Mouse (Mus musculus) mouse trophoblast stem cell (cell line): ENCODE measurements around the gene Dnajb8.

Source experiments
- in situ Hi-C, 2 experiments: fragments of 300-500 bp; cut with MseI, MboI; formaldehyde crosslinking; loops; 2 replicates in 1 of 2; 3 replicates in 1 of 2; pipeline ENCODE4 v1.15.1; 2025

The Dnajb8 gene

DNA sequence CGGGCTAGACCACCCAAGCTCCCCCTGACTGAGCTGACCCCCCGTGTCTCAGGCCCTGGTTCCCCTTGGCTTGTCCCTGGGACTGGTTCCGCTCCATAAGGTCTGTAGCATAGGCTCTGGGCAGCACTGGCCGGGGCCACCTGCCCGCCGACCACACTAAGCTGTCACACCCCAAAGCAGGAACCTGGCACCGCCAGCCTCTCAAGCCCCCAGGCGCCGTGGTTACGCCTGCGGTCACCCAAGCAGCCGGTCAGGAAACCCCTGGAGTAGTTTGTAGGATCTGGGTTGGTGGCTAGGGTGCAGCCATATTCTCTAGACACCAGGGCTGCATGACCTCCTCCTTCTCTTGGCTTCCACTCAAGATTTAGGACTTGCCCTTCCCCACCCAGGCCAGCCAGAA lies 7.2 kb downstream of the Dnajb8 start:
- in situ Hi-C loops, result no loop called here

DNA sequence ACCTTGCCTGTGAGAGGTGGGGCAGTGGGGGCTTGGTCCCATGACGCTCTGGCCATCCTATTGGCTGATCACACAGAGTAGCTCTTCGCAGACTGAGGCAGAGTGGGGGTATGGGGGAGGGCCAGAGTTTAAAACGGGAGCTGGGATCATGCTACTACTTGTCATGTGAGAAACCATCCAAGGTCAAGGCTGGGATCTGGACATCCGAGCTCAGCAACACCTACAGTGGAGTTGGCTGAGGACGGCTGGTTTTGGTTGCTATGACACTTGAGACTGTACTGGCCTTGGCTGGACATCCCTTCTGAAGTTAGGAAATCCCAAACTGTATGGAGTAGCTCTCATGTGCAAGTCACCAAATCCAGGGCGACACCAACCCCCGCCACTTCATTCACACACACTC lies 9.8 kb downstream of the Dnajb8 start:
- in situ Hi-C loops, result no loop called here

DNA sequence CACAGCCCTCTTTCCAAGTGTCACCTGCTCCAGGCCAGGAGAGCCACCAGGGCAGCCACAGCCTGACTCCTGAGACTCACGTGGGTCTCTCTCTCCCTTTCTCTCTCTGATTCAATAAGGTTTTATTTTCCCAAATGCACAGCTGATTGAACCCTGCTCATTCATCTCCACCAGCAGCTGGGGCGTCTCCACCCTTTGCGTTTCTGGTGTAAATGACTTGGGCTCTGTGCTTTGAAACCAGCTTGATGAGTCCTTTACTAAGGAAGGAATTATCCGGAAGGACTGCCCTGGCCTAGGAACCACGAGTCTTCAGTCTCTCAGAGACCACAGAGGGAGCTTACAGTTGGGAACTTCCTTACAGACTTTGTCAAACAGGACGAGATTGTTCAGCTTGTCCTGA lies 10.2 kb downstream of the Dnajb8 start:
- in situ Hi-C loops, result no loop called here

DNA sequence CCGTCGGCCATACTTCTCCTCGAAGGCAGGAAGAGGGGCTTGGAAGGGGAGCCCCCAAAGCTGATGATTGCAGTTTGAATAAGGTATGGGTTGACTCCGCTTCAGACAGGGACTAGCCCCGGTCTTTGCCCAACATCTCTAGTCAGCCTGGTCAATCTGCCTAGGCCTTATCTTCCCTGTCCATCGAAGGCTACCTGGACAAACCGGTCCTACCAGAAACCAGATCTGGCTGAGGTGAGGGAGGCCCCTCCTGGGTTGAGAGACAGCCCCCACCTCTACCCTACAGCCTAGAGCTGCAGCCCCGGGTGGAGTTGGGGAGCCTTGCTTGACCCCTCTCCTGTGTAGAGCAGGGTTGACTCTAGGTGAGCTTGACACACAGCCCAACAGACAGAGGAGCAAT lies 11.9 kb downstream of the Dnajb8 start:
- in situ Hi-C loops, result no loop called here

DNA sequence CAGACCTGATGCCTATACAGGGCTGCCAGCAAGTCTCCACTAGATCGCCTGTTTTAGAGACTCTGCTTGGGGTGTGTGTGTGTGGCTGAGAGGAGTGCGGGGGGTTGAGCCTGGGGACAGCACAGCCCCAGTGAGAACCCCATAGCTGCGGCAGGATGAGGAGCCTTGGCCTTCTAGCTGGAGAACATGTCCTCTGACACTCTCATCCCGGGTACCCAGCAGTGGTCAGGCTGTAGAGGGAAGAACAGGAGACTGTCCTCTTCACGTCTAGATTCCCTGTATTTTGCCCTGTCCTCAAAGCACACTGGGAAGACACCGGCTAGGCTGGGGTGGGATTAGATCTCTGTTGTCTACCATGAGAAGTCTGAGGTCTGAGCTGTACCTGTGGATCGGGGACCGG lies 13.4 kb downstream of the Dnajb8 start:
- in situ Hi-C loops, result no loop called here

DNA sequence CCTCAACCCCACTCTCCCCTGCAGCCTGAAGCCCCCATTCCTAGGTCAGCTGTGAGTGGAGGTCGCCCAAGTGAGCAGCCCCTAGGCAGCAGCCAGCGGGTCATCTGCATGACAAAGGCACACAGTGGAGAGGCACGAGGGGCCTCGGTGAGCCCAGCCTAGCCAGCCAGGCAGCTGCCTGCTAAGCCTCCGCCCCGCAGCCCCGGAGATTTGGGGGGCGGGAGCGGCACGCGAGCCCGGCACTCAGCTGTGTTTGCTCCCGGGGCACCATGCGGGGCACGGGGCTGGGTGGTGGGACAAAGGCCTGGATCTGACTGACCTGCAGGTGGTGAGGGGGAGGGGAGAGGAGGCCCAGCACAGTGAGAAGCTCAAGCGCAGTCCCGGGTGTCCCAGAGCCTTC lies 13.9 kb downstream of the Dnajb8 start:
- in situ Hi-C loops, result no loop called here

DNA sequence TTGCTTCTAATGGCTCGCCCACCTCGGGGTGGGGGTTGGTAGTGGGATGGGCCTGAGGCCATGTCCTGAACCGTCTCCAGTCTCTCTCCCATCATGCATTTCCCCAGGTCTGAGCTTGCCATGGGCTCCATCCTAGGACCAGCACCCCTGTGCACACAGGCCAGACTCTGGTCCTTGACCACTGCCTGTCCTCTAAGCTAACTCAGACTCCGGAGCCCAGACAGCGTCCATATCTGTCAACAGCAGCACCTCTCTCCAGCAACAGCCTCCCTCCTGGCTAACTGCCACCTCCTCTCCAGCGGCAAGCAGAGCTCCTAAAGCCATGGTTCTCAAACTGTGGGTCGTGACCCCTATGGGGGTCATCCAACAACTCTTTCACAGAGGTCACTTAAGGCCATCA lies 14.4 kb downstream of the Dnajb8 start:
- in situ Hi-C loops, result no loop called here

DNA sequence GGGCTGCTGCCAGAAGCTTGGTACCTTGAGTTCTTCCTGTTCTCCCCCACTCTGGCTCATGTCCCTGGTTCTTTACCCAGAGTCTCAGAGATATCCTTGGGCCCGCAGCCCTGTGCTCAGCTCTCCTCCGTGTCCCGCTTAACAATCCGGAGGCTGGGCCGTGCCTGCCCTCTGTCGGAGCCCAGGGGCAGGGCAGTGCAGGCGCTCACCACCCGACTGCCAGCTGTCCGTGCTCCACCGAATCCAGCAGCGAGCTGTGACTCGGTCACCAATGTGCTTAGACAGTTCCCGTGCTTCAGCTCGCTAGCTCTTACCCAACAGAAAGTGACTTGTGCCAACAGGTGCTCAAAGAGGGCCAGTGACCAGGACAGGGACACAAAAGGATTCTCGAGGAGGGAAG lies 20.5 kb downstream of the Dnajb8 start:
- in situ Hi-C loops, result no loop called here

DNA sequence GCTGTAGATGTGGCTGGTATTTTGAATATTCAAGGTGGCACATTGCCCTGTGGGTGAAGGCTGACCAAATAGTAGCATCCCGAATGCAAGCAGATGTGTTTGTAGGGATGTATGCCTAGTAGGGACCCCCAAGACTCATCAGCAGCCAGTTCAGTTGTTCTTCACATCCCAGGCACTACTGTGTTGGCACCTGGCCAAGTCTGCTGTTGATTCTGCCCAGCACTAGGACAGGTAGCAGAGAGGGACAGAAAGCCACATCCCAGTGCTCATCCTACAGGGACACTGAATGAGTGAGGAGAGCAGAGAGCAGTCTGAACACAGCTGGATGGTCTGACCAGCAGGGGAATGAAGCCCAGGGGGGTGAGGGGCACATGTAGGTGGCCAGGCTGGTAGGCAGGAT lies 27.2 kb downstream of the Dnajb8 start:
- in situ Hi-C loops, result no loop called here

DNA sequence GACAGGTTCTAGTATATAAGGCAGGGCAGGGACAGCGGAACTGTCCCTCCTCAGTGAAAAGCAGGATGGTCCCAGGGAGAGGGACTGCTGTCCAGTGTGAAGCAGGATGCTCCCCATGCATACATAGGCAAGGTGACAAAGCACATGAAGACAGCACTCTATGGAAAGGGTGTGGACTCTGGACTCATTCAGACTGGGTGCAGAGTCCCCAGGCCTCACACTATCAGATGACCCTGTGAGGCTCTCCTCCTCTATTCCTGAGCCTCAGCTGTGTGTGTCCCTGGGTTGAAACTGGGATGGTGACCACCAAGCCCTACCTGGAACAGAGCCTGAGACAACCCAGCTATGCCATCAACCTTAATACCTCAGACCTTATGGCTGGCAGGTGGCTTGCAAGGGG lies 29.3 kb downstream of the Dnajb8 start:
- in situ Hi-C loops, result no loop called here

DNA sequence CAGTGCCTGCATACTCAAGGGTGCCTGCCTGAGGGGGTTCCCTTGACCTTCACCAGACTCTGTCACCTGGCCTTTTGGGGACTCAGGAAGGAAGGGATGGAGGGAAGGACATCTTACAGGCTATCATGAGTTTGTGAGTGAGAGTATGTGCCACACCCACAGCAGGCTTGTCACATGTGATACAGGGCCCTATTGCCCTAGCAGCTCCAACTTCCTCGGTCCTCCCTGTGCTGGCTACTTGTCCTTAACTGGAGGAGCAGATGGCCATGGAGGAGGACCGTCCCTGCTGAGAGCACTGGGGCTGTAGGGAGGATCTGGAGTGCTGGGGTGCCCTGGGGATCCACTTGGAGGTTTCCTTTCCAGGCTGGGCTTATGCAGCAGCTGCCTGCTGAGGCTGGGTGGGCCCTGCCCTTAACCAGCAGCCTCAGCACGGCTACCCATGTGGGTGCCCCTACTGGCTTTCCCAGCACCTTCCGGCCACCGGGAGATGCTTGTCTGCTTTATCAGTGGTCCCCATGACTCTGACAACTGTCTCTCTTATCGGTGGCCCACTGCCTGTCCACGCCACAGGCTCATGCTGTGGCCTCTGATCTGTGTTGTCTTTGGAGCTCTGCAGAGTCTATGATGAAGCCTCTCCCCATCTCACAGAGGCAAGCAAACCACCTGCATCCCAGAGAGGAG lies 29.9 kb downstream of the Dnajb8 start:
- in situ Hi-C loops, result no loop called here

DNA sequence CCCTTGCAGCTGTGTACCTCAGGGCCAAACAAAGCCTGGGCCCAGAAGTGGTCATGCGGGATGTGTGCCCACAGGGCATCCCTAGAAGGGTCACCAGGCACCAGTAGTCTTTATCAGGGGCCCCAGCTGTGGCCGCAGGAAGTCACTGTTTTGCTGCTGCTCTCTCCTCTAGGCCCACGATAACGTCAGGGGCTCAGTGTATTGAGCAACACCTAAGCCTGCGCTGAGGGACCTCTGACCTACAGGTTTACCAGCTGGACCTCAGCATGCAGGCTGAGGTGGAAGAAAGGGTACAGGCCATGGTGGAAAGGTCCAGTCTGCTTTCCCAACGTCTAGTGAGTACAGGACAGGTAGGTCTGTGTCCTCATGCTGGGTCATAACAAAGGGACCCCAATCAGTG lies 32.0 kb downstream of the Dnajb8 start:
- in situ Hi-C loops, result no loop called here

DNA sequence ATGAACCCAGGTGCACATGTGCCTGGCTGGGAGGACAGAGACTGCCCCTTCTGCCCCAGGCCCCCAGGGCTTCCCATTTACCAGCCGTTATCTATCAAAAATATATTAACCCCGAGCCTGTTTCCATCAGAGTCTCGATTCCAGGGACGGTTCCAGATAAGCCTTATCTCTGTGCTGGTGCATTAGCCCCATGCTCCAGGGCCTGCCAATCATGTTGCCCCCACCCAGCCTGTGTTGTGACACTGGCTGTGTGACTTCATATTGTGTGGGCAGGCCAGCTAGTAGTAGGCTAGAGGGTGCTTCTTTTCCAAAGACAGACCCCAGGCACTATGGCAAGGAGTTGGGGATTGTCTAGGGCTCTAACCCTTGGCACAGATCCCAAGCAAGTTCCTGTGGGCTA lies 33.4 kb downstream of the Dnajb8 start:
- in situ Hi-C loops, result no loop called here

DNA sequence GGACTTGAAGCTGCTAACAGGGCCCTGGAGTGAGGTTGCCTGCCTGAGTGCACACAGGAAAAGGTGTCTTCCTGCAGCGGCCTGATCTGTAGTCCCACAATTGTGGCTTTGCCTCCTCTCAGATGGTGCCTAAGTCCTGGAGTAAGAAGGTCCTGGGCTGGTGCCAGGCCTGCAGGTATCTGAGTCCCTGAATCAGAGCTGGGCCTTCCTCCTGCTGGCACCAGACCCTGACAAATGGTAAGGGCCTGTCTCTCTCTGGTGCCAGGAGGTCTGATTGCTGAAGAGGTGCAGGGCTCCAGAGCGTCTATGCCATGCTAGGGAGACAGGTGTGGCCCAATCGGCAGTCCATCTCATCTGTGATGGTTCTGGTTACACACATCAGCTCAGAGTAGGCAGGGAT lies 37.6 kb downstream of the Dnajb8 start:
- in situ Hi-C loops, result no loop called here

DNA sequence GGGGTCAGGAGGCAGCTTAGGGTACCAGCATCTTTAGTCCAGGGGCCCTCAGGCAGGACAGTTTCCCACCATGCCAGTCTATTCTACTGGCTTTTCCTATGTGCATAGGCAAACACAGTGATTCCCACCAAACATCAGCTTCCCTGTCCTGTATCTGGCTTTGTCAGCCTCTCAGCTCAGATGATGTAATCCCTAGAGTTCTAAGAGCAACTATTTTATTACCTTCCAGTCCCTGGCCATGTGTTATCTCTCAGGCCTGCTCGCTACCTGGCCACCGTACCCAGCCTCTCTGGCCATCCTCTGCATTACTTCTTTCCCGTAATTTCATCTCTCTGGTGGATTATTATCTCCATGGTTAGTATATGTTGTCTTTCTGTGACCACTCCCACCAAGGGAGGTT lies 38.6 kb downstream of the Dnajb8 start:
- in situ Hi-C loops, result no loop called here

DNA sequence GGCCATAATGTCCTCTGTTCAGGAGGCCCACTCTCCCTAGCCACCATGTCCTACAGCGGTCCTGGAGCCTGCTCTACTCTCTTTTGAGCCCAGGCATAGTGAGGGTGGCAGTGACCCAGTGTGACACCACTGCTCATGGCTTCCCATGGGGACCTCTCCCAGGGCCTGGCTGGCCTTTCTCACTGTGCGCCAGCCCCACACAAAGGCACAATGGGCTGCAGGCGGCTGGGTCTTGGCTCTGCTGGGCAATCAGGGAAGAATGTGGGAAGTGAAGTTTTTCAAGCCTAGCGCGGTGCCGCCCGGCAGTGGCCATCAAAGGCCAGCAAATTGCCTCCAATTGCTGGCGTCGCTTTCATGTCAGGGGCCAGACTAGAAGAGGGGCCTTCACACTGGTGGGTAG lies 40.1 kb downstream of the Dnajb8 start:
- in situ Hi-C loops, result no loop called here

DNA sequence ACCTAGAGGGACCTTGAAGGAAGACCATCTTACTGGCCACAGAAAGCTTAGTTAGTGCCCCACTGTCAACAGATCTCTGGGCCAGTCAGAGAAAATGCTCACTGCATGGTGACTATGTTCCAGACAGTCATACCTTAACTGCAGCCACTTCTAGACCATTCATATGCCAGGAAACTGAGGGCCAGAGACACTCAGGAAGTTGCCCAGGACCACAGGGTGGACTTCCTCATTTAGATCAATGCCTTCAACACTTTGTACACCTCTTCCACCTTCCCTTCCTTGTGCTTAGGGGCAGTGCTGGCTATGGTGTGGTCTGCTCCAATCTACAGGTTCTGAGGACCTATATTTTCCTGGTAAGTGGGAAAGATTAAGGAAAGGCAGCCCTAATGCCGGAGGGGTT lies 43.3 kb downstream of the Dnajb8 start:
- in situ Hi-C loops, result no loop called here

DNA sequence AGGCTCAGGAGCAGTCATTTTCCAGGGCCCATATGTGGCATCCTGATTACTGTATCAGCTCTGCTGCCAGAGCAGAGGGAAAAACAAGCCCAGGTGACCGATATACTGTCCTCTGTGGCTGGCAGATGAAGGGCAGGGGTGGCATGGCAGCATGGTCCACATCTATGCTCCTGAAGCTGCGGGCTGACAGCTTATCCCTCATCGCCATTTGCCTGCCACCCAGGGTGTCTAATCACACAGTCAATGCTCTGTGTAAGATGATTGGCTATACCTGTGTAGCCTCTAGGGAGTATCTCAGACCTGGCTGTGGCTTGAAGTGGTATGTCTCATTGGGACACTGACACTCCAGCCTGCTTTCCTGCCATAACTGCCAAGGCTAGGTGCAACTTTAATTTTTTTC lies 44.0 kb downstream of the Dnajb8 start:
- in situ Hi-C loops, result no loop called here

DNA sequence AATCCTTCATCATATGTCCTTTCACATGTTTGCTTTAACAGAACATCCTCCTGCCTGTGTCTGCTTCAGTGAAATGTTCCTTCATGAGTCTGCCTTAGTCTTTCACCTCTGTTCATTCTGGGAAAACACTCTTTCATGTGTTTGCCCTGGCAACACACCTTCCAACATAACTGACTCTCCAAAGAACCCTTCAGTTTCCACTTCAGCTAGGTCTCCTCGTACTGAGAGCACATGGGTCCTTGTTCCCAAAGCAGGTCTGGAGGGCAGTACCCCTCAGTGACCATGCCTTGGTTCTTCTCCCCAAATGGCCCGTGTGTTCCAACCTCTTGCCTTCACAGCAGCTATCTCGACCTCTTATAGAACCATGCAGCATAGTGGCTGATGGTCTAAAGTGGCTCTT lies 45.0 kb downstream of the Dnajb8 start:
- in situ Hi-C loops, result no loop called here

DNA sequence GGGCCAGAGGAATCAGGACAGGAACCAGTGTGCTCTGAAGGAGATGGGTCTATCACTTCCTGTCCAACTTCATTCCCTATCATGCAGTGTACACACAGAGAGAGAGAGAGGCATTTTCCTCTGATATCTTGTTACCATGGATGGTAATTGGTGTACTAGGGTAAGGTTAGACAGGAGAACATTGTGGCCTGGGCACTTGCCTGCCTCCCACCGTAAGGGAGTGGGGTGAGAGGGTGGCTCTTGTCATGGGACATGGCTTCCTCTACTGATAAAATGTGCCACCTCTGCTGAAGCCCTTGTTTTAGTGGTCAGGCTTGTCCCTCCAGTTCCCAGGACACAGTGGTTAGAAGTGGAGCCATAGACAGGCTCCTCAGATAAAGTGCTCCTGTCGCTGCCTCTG lies 45.9 kb downstream of the Dnajb8 start:
- in situ Hi-C loops, result no loop called here

DNA sequence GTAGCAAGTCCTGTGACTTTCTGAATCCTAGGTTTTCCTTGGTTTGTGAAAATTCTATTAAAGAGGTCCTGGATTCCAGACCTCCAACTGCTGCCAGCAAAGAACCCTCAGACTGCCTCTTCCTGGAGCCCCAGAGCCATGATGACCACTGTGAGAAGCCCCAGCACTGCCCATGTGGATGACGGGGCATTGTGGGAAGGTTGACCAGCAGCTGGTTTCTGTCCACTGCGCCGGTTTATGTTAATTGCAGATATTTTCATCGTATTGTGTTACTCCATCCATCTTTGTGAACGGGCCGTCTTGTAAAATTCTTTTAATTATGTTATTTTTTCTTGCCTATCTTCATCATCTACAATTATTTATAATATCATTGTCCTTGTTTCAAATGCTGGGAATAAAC lies 52.6 kb downstream of the Dnajb8 start:
- in situ Hi-C loops, result no loop called here

DNA sequence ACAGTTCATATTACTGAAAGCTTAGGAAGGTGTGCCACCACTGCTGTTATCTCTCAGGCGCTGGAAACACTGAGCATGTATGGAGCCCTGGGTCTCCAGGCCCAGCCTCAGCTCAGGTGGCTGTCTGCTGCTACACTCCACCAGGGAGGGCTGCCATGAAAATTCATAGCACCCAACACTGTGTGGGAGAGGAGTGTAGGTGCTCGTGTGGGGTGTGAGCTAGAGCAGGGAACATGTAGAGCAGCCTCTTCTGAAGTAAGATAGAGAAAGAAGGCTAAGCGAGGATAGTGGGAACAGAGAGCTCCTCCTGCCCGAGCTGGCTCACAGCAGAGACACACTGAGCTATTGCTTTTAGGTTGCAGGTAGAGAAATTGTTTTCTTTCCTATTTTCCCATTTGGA lies 54.2 kb downstream of the Dnajb8 start:
- in situ Hi-C loops, result no loop called here

DNA sequence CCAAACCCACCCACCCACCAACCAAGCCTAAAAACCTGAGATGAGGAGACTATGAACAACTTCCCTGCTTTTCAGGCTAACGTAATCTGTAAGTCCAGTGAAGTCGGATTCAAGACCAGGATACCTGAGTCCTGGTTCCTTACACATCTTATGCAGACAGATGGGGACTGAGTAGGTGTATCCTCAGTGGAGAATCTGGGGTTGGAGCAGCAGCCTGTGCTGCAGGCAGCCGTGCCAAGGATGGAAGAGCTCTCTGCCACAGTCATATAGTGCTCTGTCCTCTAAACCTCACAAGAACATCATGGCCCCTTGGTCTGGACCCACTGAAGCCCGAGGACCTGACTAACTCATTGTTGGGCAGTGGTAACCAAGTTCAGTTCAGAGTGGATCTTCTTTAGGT lies 55.2 kb downstream of the Dnajb8 start:
- in situ Hi-C loops, result no loop called here

DNA sequence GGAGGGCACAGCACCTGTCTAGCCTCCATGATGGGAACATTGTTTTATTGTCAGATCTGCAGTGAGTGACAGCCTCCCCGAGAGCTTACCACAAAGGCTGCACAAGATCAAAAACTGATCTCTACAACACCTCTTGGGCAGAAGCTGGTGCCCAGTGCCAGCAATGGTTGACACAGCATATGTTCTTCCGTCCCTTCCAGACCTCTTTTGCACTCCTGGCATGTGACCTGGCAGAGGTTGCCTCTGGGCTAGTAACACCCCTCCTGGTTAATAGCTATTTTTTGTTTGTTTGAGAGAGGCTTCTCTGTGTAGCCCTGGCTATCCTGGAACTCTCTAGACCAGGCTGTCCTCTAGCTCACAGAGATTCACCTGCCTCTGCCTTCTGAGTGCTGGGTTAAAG lies 56.1 kb downstream of the Dnajb8 start:
- in situ Hi-C loops, result no loop called here
